Mouse (Mus musculus) CH12.LX (cell line): ENCODE data around the gene Rtn4rl1.

ENCODE experiments used
- CTCF ChIP-seq, 2 experiments: IDR thresholded peaks in 1 of 2; conservative IDR thresholded peaks in 1 of 2; 2 replicates each; pipeline ENCODE4 v1.5.1; 2011 to 2012; ENCODE audit warnings: low read depth in 2 of 2, low read length in 2 of 2, improper control_type of control experiment in 1 of 2, inconsistent platforms in 1 of 2, mild to moderate bottlenecking in 1 of 2, moderate library complexity in 1 of 2
- EP300 ChIP-seq: IDR thresholded peaks from 2 replicates; pipeline ENCODE4 v1.6.1; 2011; ENCODE audit warnings: low read length, improper control_type of control experiment
- JUND ChIP-seq: conservative IDR thresholded peaks from 2 replicates; pipeline ENCODE4 v1.6.1; 2011; ENCODE audit warnings: low read depth, low read length, improper control_type of control experiment
- MAZ ChIP-seq: IDR thresholded peaks from 2 replicates; pipeline ENCODE4 v1.6.1; 2012; ENCODE audit warnings: low read depth, mild to moderate bottlenecking, inconsistent platforms, low read length, improper control_type of control experiment, moderate library complexity
- PAX5 ChIP-seq: IDR thresholded peaks from 2 replicates; pipeline ENCODE4 v1.6.1; 2012; ENCODE audit warnings: low read length, inconsistent platforms, mixed read lengths
- POLR2A ChIP-seq: IDR thresholded peaks from 2 replicates; pipeline ENCODE4 v1.6.1; 2011; ENCODE audit warnings: low read depth, mild to moderate bottlenecking, improper control_type of control experiment, low read length

- TF ChIP-seq MAZ (peak; percentile 63; the same call in 1 of the 2 replicates), EP300 (no peak), POLR2A (no peak), PAX5 (no peak), CTCF (conservative IDR thresholded peaks at IDR 0.05 in 1 of 2, IDR thresholded peaks at IDR 0.05 in 1 of 2; ENCODE audit: low read depth in 2 of 2, low read length in 2 of 2) (peak; percentile 95 to 99), JUND (0 out of 2 replicates have a peak, but pooled peaks have one; percentile 18)
Observed at GRCm38 (mm10) chr11:75290566-75291271, 97.1 kb downstream of the Rtn4rl1 start.
